Mouse (Mus musculus): ENCODE measurements around the gene Coq2. TPM values are rescaled to one million over a fixed set of nuclear protein-coding genes. Genes with fewer than 3 reads are reported as not detected.

Coq2 gene
- total RNA-seq, 2 experiments from 2014 or later: 76.4 to 83.5 TPM

DNA sequence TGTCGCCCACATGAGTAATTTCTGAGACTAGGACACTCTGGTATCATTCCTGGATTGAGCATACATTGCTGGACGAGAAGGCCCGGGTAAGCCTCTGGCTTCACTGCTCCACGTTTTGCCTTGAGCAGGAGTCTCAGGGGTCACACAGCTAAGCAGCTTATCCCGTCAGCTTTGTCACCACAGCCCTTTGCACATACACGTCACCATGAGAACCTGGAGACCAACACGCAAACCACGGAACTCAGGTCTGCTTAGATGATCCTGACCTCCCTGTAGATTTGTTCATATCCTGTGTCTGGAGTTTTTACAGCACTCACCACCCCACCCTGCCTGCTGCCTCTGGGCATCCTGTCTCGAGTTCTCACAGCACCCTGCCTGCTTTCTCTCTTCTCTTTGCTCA, 54.0 kb downstream of the Coq2 start:
- no peak for DNase-seq

DNA sequence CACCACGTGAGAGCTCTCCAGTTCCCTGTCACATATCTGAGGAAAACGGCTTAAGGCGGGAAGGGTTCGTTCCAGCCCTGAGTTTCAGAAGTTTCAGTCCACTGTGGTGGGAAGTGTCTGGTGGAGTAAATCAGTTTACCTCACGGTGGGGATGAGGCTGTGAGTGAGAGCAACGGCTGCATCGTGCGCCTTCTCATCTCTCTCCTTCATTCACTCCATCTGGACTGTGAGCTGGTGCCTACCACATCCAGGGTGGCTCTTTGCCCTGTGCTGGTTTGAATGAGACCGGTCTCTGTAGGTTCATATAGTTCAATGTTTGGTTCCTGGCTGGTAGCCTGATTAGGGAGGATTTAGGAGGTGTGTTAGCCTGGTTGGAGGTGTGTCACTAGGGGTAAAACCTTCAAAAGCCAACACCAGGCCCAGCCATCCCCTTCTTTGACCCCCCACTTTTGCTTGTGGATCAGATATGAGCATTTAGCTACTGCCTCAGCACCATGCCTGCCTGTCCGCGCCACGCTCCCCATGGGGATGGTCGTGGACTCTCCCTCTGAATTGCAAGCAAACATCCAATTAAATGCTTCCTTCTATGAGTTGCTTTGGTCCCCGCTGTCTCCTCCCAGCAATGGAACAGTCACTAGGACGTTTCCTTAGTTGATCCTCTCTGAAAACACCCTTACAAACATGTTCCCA, 55.2 kb downstream of the Coq2 start:
- no peak for DNase-seq

DNA sequence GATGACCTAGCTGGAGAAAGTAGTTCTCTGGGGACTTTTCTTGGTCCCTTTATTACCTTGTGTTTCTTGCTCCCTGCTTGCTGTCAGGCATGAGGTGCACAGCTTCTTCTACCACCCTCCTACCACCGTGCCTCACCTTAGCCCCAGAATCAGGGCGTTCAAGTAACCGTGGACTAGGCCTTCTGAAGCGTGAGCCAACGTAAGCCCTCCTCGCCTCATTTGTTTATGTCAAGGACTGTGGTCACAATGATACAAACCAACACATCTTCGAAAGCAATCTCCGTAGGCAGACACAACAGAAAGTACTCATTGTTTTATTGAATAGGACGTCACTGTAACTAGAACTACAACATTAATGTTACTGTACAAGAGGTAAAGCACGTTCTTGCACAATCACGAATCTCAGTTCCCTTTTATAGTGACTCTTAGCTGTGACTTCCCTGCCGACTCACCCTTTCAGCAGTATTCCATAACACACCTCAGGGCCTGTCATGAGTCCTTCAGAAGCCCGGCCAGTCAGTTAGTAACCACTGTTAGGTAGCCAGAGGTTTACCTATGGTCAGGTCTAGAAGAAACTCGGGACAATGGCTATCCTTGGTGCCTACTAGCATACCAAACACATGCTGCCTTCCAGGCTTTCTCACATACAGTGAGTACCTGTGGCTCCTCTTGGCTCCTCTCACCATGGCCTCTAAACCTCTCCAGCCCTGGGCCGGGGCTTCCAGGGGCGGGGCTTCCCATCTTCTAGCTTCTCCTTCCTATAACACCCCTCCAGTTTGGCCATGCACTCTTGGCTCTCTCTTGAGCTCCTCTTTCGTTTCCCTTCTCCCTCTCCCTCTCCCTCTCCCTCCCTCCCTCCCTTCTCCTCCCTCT, 60.8 kb downstream of the Coq2 start:
- no peak for DNase-seq

GRCm38 (mm10) chr5:100607868-100608267, 67.1 kb downstream of the Coq2 start:
- DNase-seq: no peak

DNA sequence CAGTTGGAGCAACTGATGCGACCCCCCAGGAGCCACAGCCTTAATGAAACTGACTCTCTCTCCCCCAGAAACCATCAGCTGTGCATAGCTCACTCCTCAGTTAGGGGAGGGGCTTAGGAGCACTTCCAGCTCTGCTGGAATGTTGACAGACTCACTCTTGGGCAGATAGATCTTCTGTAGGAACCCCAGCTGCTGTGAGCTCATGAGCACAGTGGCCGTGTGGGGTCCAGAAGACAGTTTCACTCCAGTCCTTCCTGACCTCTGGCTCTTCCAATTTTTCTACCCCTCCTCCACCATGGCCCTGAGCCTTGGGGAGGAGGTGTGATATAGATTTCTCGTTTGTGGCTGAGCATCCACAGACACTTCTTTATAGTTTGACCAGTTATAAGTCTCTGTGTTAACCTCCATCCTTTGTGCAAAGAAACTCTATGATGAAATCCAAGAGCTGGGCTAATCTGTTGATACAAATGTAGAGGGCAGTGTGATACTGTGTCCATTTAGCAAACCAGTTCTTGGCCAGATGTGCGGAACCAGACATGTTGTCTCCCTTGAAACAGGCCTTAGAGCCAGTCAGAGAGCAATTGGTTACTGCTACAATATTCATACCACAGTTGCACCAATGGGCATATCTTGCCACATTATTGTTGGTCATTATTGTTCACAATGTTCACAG, 67.7 kb downstream of the Coq2 start:
- DNase-seq: no peak

DNA sequence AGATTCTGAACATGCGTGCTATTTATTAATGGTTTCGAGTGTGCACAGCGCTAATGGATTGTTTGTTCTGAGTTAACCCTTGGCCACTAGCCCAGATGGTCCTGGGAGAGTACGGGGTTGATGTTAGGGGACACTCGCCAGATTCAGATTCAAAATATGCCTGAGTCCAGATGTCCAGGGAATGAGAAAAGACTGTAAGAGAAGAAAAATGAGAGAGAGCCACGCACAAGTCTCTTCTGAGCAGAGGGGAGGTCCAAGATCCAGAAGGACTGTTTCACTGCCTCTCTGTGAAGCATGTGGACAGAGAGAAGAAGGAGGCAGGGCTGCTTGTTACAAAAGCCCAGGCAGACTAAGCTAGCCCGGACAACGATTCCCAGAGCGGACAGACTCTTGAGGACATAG, 69.1 kb downstream of the Coq2 start:
- DNase-seq: no peak

Other genes with a start within 250 kb of the Coq2 start
- gene Lin54, start 174.5 kb downstream of the Coq2 start, total RNA-seq (2021): 10 to 100 TPM; 17.5 to 20.2 TPM
- gene Cops4, start 156.8 kb downstream of the Coq2 start, total RNA-seq (2021): 10 to 100 TPM; 82.2 to 85.0 TPM
- gene Plac8, start 102.9 kb downstream of the Coq2 start, total RNA-seq (2021): not detected
- gene Hpse, start 44.6 kb upstream of the Coq2 start, total RNA-seq (2021): under 1 TPM; 0.60 to 0.73 TPM
- 10 to 100 TPM; 19.7 to 19.9 TPM for gene Helq, start 123.5 kb upstream of the Coq2 start, total RNA-seq (2021)
- gene Mrps18c, start 123.5 kb upstream of the Coq2 start, total RNA-seq (2021): 10 to 100 TPM; 60.3 to 63.6 TPM
- 1 to 10 TPM; 6.0 to 7.1 TPM for gene Abraxas1, start 145.8 kb upstream of the Coq2 start, total RNA-seq (2021)
- 1 to 10 TPM; 1.6 to 2.2 TPM for gene Gpat3, start 170.6 kb upstream of the Coq2 start, total RNA-seq (2021)

Measured in layer of hippocampus, postnatal 36 days (tissue).